ENCODE assay signal across 11 mouse cellular contexts in genomic region chr1:21089661-21090117, GRCm38 (mm10). TPM values are rescaled to one million over a fixed set of nuclear protein-coding genes. Genes with fewer than 3 reads are reported as not detected.
A peak's percentile ranks its signal among the peaks of the same experiment; 100 is the strongest.
DNase-seq lines count a peak whose midpoint lies in the region; ATAC-seq lines count a peak whose summit lies in the region.
"Had no signal": no experiment of that assay in that cellular context is flagged by ENCODE, and none has a peak within 500 bp of the region (broad histone marks: within the 10 kb centered on the region; RNA-seq: fewer than 3 reads in every experiment).

No protein-coding gene starts in this region.

- peak overlapping the region; percentile 74 for H3K27ac ChIP-seq in embryonic facial prominence, embryonic 13.5 days
- H3K27ac ChIP-seq in embryonic facial prominence, embryonic 10.5 days (replicated peaks) = no peak overlapping the region
- peak overlapping the region; percentile 75 for H3K27ac ChIP-seq in kidney, embryonic 16.5 days (ENCODE audit: low read length)

- WGBS in embryonic facial prominence, embryonic 13.5 days = 68% methylated on average over 6 of the region's 6 CpGs
- WGBS in embryonic facial prominence, embryonic 10.5 days = 80% methylated on average over 6 of the region's 6 CpGs
- 63% methylated on average over 6 of the region's 6 CpGs for WGBS in kidney, embryonic 16.5 days

- H3K4me3 ChIP-seq in embryonic facial prominence, embryonic 13.5 days = no peak overlapping the region
- H3K4me3 ChIP-seq in embryonic facial prominence, embryonic 10.5 days = no peak overlapping the region
- no peak overlapping the region for H3K4me3 ChIP-seq in kidney, embryonic 16.5 days (ENCODE audit: low read length)

- H3K27me3 ChIP-seq in embryonic facial prominence, embryonic 13.5 days = no peaks in the 10 kb centered on the region
- no peaks in the 10 kb centered on the region for H3K27me3 ChIP-seq in embryonic facial prominence, embryonic 10.5 days (replicated peaks; ENCODE audit: low read depth, poor library complexity, severe bottlenecking)
- no peaks in the 10 kb centered on the region for H3K27me3 ChIP-seq in kidney, embryonic 16.5 days (ENCODE audit: insufficient read depth, low read length)

- H3K4me2 ChIP-seq in embryonic facial prominence, embryonic 13.5 days = no peak overlapping the region
- no peak overlapping the region for H3K4me2 ChIP-seq in kidney, embryonic 16.5 days (replicated peaks; ENCODE audit: low read depth, low read length)

- no peaks in the 10 kb centered on the region for H3K36me3 ChIP-seq in embryonic facial prominence, embryonic 13.5 days
- no peaks in the 10 kb centered on the region for H3K36me3 ChIP-seq in embryonic facial prominence, embryonic 10.5 days (replicated peaks)
- no peaks in the 10 kb centered on the region for H3K36me3 ChIP-seq in kidney, embryonic 16.5 days (ENCODE audit: insufficient read depth, low read length)

- no peak for DNase-seq in embryonic facial prominence, embryonic 10.5 days (ENCODE audit: low spot score)
- no peak for DNase-seq in kidney, adult 18-20 months
- peak; percentile 33 for DNase-seq in MN1 (ENCODE audit: low spot score)
- peak; percentile 42 to 59 for DNase-seq in kidney, postnatal 25 days
- DNase-seq in B cell, adult 2 months = no peak
- no peak for DNase-seq in frontal cortex, adult 2 months (ENCODE audit: extremely low spot score in 1 of 2, low spot score in 1 of 2)
- DNase-seq: cerebellum, adult 11 months; gastrocnemius, postnatal 10 days; layer of hippocampus, adult 9-11 months had no signal

- ATAC-seq in embryonic facial prominence, embryonic 13.5 days (ENCODE audit: insufficient number of reproducible peaks, insufficient read depth, low FRiP score, low TSS enrichment, low read depth) = peak; percentile 56; the same call in 1 of the 2 replicates
- ATAC-seq in kidney, embryonic 16.5 days (ENCODE audit: low FRiP score, low TSS enrichment) = peak; percentile 32; the same call in 1 of the 2 replicates

- no peaks in the 10 kb centered on the region for H3K9me3 ChIP-seq in embryonic facial prominence, embryonic 13.5 days
- H3K9me3 ChIP-seq in embryonic facial prominence, embryonic 10.5 days = no peaks in the 10 kb centered on the region
- no peaks in the 10 kb centered on the region for H3K9me3 ChIP-seq in kidney, embryonic 16.5 days (ENCODE audit: low read length)

- H3K4me1 ChIP-seq in embryonic facial prominence, embryonic 13.5 days = peaks cover 5% of the 10 kb centered on the region
- no peaks in the 10 kb centered on the region for H3K4me1 ChIP-seq in embryonic facial prominence, embryonic 10.5 days
- H3K4me1 ChIP-seq in kidney, embryonic 16.5 days (ENCODE audit: insufficient read depth, low read length) = no peaks in the 10 kb centered on the region

- peak overlapping the region; percentile 17; the same call in 1 of the 2 replicates for H3K9ac ChIP-seq in embryonic facial prominence, embryonic 13.5 days
- no peak overlapping the region for H3K9ac ChIP-seq in kidney, embryonic 16.5 days (replicated peaks; ENCODE audit: low read length)

RNA-seq across cellular contexts. Expression of gene Tram2, which starts 10.7 kb away (rescaled TPM):
- 9.1 and 11.2 TPM in 2 replicates for polyA plus RNA-seq in embryonic facial prominence, embryonic 13.5 days (2015; fragmentation: Nextera tagmentation; extraction: Ambion mirVana)
- polyA plus RNA-seq in embryonic facial prominence, embryonic 10.5 days (2016; fragmentation: Nextera tagmentation; extraction: Ambion mirVana) = 7.4 and 7.5 TPM in 2 replicates
- 8.6 and 10.2 TPM in 2 replicates for polyA plus RNA-seq in kidney, embryonic 16.5 days (2015; fragmentation: Nextera tagmentation; extraction: Ambion mirVana)
- 1.3 and 1.4 TPM in 2 replicates for polyA plus RNA-seq in frontal cortex, adult 2 months (2012; rRNA removed)

Comparison
In these comparisons a context has a peak if more than half of its experiments do, and no peak if none do; other contexts are left out.
1. DNase-seq: peak in MN1 (single experiment) and kidney, postnatal 25 days (2 of 2); none in embryonic facial prominence, embryonic 10.5 days (single experiment), kidney, adult 18-20 months (single experiment), B cell, adult 2 months (0 of 2) and frontal cortex, adult 2 months (0 of 2).